Mouse (Mus musculus): ENCODE results near the gene Rrad.

- TF ChIP-seq CTCF (IDR thresholded peaks at IDR 0.05; ENCODE audit: low read depth, low read length) (no peak), POLR2A (IDR thresholded peaks at IDR 0.05; ENCODE audit: borderline replicate concordance, low read depth, low read length) (no peak)
Measured at GRCm38 (mm10) chr8:104633156-104633744, 2.1 kb upstream of the Rrad start.

All from bone marrow macrophage, adult 2 months (primary cell).